Mouse (Mus musculus): ENCODE data around the gene Pisd. TPM values are rescaled to one million over a fixed set of nuclear protein-coding genes. Genes with fewer than 3 reads are reported as not detected.

Pisd gene
- polyA plus RNA-seq, 1 experiment from 2014 or later = 91.1 TPM

Other genes with a start within 250 kb of the Pisd start
- 31.5 and 35.4 TPM in 2 replicates for gene Yes1, start 174.5 kb downstream of the Pisd start, polyA plus RNA-seq (2015; fragmentation: Nextera tagmentation; extraction: Ambion mirVana)
- not detected in 2 replicates for gene Gm20671, start 41.5 kb upstream of the Pisd start, polyA plus RNA-seq (2015; fragmentation: Nextera tagmentation; extraction: Ambion mirVana)
- 12.4 and 16.4 TPM in 2 replicates for gene Prr14l, start 68.6 kb upstream of the Pisd start, polyA plus RNA-seq (2015; fragmentation: Nextera tagmentation; extraction: Ambion mirVana)
- 17.3 and 20.2 TPM in 2 replicates for gene Depdc5, start 78.1 kb upstream of the Pisd start, polyA plus RNA-seq (2015; fragmentation: Nextera tagmentation; extraction: Ambion mirVana)
- gene Ywhah, start 233.2 kb upstream of the Pisd start, polyA plus RNA-seq (2015; fragmentation: Nextera tagmentation; extraction: Ambion mirVana) = 440 and 463 TPM in 2 replicates

All from intestine, embryonic 15.5 days (tissue).